Mouse (Mus musculus): Measurements from ENCODE around the gene Apol10a. TPM values are rescaled to one million over a fixed set of nuclear protein-coding genes. Genes with fewer than 3 reads are reported as not detected.

Apol10a gene
- total RNA-seq (2023): not detected

GRCm38 (mm10) chr15:77476693-77477092 lies at the start of gene Apol10a:
Gene Apol10a, plus strand, starts transcription at chr15:77477047.

DNA sequence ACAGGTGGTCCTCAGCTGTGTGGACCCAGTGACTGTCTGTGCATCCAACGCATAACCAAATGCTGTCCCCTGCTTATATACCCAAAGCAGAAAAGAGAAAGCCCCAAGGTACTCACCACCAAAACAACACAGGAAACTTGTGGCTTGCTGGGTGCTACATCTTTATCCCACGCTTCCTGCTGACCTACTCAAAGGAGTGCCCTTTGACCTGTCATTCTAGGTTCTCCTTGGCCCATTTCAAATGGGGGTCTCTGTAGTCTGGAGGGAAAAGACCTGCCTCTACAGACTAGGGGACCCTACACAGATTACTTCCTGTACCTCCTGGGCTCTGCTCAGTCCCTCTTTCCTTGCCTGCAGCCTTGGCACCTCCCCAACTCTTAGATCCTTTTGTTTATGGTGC lies 29.5 kb upstream of the Apol10a start, which contains the start of gene Apol7b:
Gene Apol7b (minus strand): TSS at position 101 of the 400 bp plus-strand sequence.

DNA sequence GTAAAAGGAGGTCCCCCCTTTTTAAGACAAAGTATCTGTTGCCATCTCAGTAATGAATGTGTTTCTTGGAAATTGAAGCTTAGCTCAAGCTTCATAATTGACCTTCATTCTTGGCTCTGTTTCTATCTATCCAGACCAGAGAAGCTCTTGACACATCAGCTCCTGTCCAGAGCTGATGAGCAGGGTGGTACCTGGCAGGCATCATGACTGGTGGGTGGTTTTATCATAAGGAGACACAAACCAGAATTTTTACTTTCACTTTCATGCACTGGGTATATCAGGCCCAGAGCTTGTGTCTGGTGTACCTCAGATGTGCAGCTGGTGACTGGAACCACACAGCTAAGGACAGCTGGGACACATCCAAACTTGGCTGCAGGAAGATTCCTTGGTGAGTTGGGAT lies 31.1 kb downstream of the Apol10a start, which contains the start of gene Apol11a:
Gene Apol11a (plus strand): TSS at position 306 of the 400 bp plus-strand sequence.

GRCm38 (mm10) chr15:77533216-77533615 lies 56.4 kb downstream of the Apol10a start, which contains the start of gene Apol7c:
Gene Apol7c, minus strand, starts transcription at chr15:77533316.

Other genes starting within 250 kb of the Apol10a start
- not detected for gene Rbfox2, start 170.0 kb upstream of the Apol10a start, total RNA-seq (2023)
- not detected for gene Apol7a, start 77.9 kb upstream of the Apol10a start, total RNA-seq (2023)
- not detected for gene Apol9a, start 65.9 kb upstream of the Apol10a start, total RNA-seq (2023)
- gene Apol7b, start 29.6 kb upstream of the Apol10a start, total RNA-seq (2023): not detected
- not detected for gene Apol11a, start 31.2 kb downstream of the Apol10a start, total RNA-seq (2023)
- gene Apol7c, start 56.3 kb downstream of the Apol10a start, total RNA-seq (2023): not detected
- gene 1700025B11Rik, start 84.8 kb downstream of the Apol10a start, total RNA-seq (2023): not detected
- not detected for gene Apol10b, start 119.1 kb downstream of the Apol10a start, total RNA-seq (2023)
- not detected for gene Gm36245, start 122.2 kb downstream of the Apol10a start, total RNA-seq (2023)
- gene Apol11b, start 166.2 kb downstream of the Apol10a start, total RNA-seq (2023): not detected
- gene Apol7e, start 221.8 kb downstream of the Apol10a start, total RNA-seq (2023): under 1 TPM in 1 of 2 experiments, not detected in 1; 0.41 TPM

Measured in B cell, adult 67 days (primary cell).